Comparison of ENCODE assay signal across 9 mouse cellular contexts in the genomic region with DNA sequence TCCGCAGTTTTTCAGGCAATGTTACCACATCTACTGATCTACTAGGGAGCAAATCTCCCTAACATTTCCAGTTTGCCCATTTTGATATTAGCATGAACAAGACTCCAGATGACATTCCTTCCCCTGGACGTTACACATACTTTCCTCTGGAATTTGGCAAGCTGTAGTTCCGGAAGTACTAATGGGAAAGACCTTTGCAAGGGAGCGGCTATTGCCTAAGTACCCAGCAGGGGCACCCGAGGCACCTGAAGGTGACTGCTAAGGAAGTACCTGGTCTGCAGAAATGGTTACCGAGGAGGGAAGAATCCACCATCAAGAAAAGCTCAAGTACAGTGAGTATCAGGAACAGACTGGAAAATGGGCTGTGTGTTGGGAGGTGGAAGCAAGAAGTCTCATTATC. TPM values are rescaled to one million over a fixed set of nuclear protein-coding genes. Genes with fewer than 3 reads are reported as not detected.
A peak's percentile ranks its signal among the peaks of the same experiment; 100 is the strongest.
DNase-seq lines count a peak whose midpoint lies in the region; ATAC-seq and TF ChIP-seq lines count a peak whose summit lies in the region.
"Had no signal": no experiment of that assay in that cellular context is flagged by ENCODE, and none has a peak within 500 bp of the region (broad histone marks: within the 10 kb centered on the region; RNA-seq: fewer than 3 reads in every experiment).

No protein-coding gene starts in this region.

- H3K36me3 ChIP-seq in forebrain, postnatal 0 days (ENCODE audit: insufficient read depth) = no peaks in the 10 kb centered on the region
- H3K36me3 ChIP-seq in forebrain, embryonic 10.5 days (replicated peaks) = no peaks in the 10 kb centered on the region
- no peaks in the 10 kb centered on the region for H3K36me3 ChIP-seq in heart, embryonic 14.5 days (ENCODE audit: control insufficient read depth, insufficient read depth, low read length)

- H3K9ac ChIP-seq in forebrain, postnatal 0 days = no peak overlapping the region
- H3K9ac ChIP-seq in heart, embryonic 14.5 days (ENCODE audit: low read length) = no peak overlapping the region
- H3K9ac ChIP-seq: forebrain, embryonic 13.5 days had no signal

- whole genome bisulfite sequencing in forebrain, postnatal 0 days = 44% methylated on average over 6 of the region's 6 CpGs
- WGBS in forebrain, embryonic 10.5 days = 42% methylated on average over 6 of the region's 6 CpGs
- 15% methylated on average over 6 of the region's 6 CpGs for WGBS in heart, embryonic 14.5 days
- 20% methylated on average over 6 of the region's 6 CpGs for WGBS in lung, adult 2 months

- ATAC-seq in forebrain, postnatal 0 days = no peak
- no peak for ATAC-seq in heart, embryonic 14.5 days (ENCODE audit: insufficient number of reproducible peaks, insufficient read depth, low FRiP score, low read depth)
- ATAC-seq in activated CD4-positive, CD25-positive, alpha-beta regulatory T cell, adult 4 months = no peak
- ATAC-seq: forebrain, embryonic 13.5 days had no signal

- no peak for TF ChIP-seq POLR2A in lung, adult 2 months (IDR thresholded peaks at IDR 0.05; ENCODE audit: borderline replicate concordance, extremely low read depth, low read depth, low read length)

- no peak for DNase-seq in forebrain, postnatal 0 days
- no peak for DNase-seq in forebrain, embryonic 10.5 days (ENCODE audit: extremely low spot score, low spot score)
- peak; percentile 86 for DNase-seq in 3T3-L1 (ENCODE audit: low read depth, low spot score)
- DNase-seq in lung, adult 2 months = peak; percentile 53
- DNase-seq in cerebellum, postnatal 10 days = no peak
- no peak for DNase-seq in cerebellum, adult 9-11 months

- no peaks in the 10 kb centered on the region for H3K27me3 ChIP-seq in forebrain, postnatal 0 days (ENCODE audit: insufficient read depth, low read length)
- H3K27me3 ChIP-seq in forebrain, embryonic 10.5 days (ENCODE audit: poor library complexity, severe bottlenecking) = 0 out of 2 replicates have a peak, but pooled peaks cover 3% of the 10 kb centered on the region
- no peaks in the 10 kb centered on the region for H3K27me3 ChIP-seq in heart, embryonic 14.5 days (ENCODE audit: control insufficient read depth, insufficient read depth, low read length)
- H3K27me3 ChIP-seq: forebrain, embryonic 13.5 days had no signal

- H3K4me1 ChIP-seq in forebrain, postnatal 0 days (ENCODE audit: insufficient read depth) = 0 out of 2 replicates have a peak, but pooled peaks cover 9% of the 10 kb centered on the region
- peaks cover 17% of the 10 kb centered on the region for H3K4me1 ChIP-seq in forebrain, embryonic 10.5 days
- H3K4me1 ChIP-seq in heart, embryonic 14.5 days (ENCODE audit: control insufficient read depth in 2 of 2, insufficient read depth in 2 of 2, low read length in 2 of 2) = peaks cover 33 to 67% of the 10 kb centered on the region in 2 experiments
- peaks cover 5% of the 10 kb centered on the region; the same call in 1 of the 2 replicates for H3K4me1 ChIP-seq in lung, adult 2 months (ENCODE audit: control insufficient read depth, insufficient read depth, low read length)

- H3K27ac ChIP-seq in forebrain, postnatal 0 days (ENCODE audit: low read depth, low read length) = no peak overlapping the region
- H3K27ac ChIP-seq in forebrain, embryonic 10.5 days = no peak overlapping the region
- peak overlapping the region; percentile 66 to 73; a peak in 3 of 4 replicates for H3K27ac ChIP-seq in heart, embryonic 14.5 days (replicated peaks in 1 of 2; ENCODE audit: control insufficient read depth in 1 of 2, insufficient read depth in 1 of 2, low read depth in 2 of 2, low read length in 2 of 2)
- H3K27ac ChIP-seq: forebrain, embryonic 13.5 days had no signal

- H3K4me2 ChIP-seq in forebrain, postnatal 0 days (ENCODE audit: low read depth) = no peak overlapping the region
- H3K4me2 ChIP-seq in heart, embryonic 14.5 days (ENCODE audit: low read length) = peak overlapping the region; percentile 48
- H3K4me2 ChIP-seq: forebrain, embryonic 13.5 days had no signal

- no peak overlapping the region for H3K4me3 ChIP-seq in forebrain, postnatal 0 days (ENCODE audit: low read depth, low read length)
- no peak overlapping the region for H3K4me3 ChIP-seq in forebrain, embryonic 10.5 days
- H3K4me3 ChIP-seq in heart, embryonic 14.5 days (ENCODE audit: control insufficient read depth in 1 of 2, insufficient read depth in 1 of 2, low read depth in 1 of 2, low read length in 2 of 2) = no peak overlapping the region
- H3K4me3 ChIP-seq in lung, adult 2 months (replicated peaks; ENCODE audit: extremely low read depth, low read depth, low read length) = no peak overlapping the region
- H3K4me3 ChIP-seq: forebrain, embryonic 13.5 days had no signal

- H3K9me3 ChIP-seq in forebrain, postnatal 0 days (ENCODE audit: low read length) = no peaks in the 10 kb centered on the region
- H3K9me3 ChIP-seq in forebrain, embryonic 10.5 days = no peaks in the 10 kb centered on the region
- no peaks in the 10 kb centered on the region for H3K9me3 ChIP-seq in heart, embryonic 14.5 days (ENCODE audit: control insufficient read depth, low read length)
- H3K9me3 ChIP-seq: forebrain, embryonic 13.5 days had no signal

- TF ChIP-seq CTCF in forebrain, postnatal 0 days (IDR thresholded peaks at IDR 0.05; ENCODE audit: low read depth) = peak; percentile 15; the same call in 1 of the 2 replicates
- peak; percentile 40; the same call in 1 of the 2 replicates for TF ChIP-seq CTCF in lung, adult 2 months (IDR thresholded peaks at IDR 0.05; ENCODE audit: insufficient read depth, low read length)

RNA-seq across cellular contexts. Expression of gene Mapkapk2, which starts 14.9 kb away (rescaled TPM):
- 47.9 and 57.3 TPM in 2 replicates for total RNA-seq in forebrain, postnatal 0 days (2014; rRNA removed)
- polyA plus RNA-seq in forebrain, postnatal 0 days (2015; fragmentation: Nextera tagmentation; extraction: Ambion mirVana) = 18.0 and 18.3 TPM in 2 replicates
- 41.1 and 41.3 TPM in 2 replicates for polyA plus RNA-seq in forebrain, embryonic 10.5 days (2016; fragmentation: Nextera tagmentation; extraction: Ambion mirVana)
- polyA plus RNA-seq in heart, embryonic 14.5 days (2014; fragmentation: Nextera tagmentation; extraction: Ambion mirVana) = 59.9 and 96.1 TPM in 2 replicates
- 91.4 and 120 TPM in 2 replicates for polyA plus RNA-seq in lung, adult 2 months (2012; rRNA removed)
- polyA plus RNA-seq in activated CD4-positive, CD25-positive, alpha-beta regulatory T cell, adult 4 months (2017; shearing (Covaris generic)) = 10 to 100 TPM; 11.5 to 11.9 TPM

RNA-seq across cellular contexts. Expression of gene Dyrk3, which starts 25.6 kb away (rescaled TPM):
- 14.3 and 16.9 TPM in 2 replicates for total RNA-seq in forebrain, postnatal 0 days (2014; rRNA removed)
- 17.7 and 19.1 TPM in 2 replicates for polyA plus RNA-seq in forebrain, postnatal 0 days (2015; fragmentation: Nextera tagmentation; extraction: Ambion mirVana)
- polyA plus RNA-seq in forebrain, embryonic 10.5 days (2016; fragmentation: Nextera tagmentation; extraction: Ambion mirVana) = 13.3 and 15.5 TPM in 2 replicates
- polyA plus RNA-seq in heart, embryonic 14.5 days (2014; fragmentation: Nextera tagmentation; extraction: Ambion mirVana) = 1.5 and 1.7 TPM in 2 replicates
- 1.9 and 2.7 TPM in 2 replicates for polyA plus RNA-seq in lung, adult 2 months (2012; rRNA removed)
- under 1 TPM in 1 of 2 experiments, not detected in 1; 0.41 TPM for polyA plus RNA-seq in activated CD4-positive, CD25-positive, alpha-beta regulatory T cell, adult 4 months (2017; shearing (Covaris generic))

RNA-seq across cellular contexts. Expression of gene Eif2d, which starts 40.4 kb away (rescaled TPM):
- 38.5 and 41.6 TPM in 2 replicates for total RNA-seq in forebrain, postnatal 0 days (2014; rRNA removed)
- 49.3 and 49.8 TPM in 2 replicates for polyA plus RNA-seq in forebrain, postnatal 0 days (2015; fragmentation: Nextera tagmentation; extraction: Ambion mirVana)
- 66.9 and 70.2 TPM in 2 replicates for polyA plus RNA-seq in forebrain, embryonic 10.5 days (2016; fragmentation: Nextera tagmentation; extraction: Ambion mirVana)
- 49.6 and 50.2 TPM in 2 replicates for polyA plus RNA-seq in heart, embryonic 14.5 days (2014; fragmentation: Nextera tagmentation; extraction: Ambion mirVana)
- 26.4 and 31.9 TPM in 2 replicates for polyA plus RNA-seq in lung, adult 2 months (2012; rRNA removed)
- polyA plus RNA-seq in activated CD4-positive, CD25-positive, alpha-beta regulatory T cell, adult 4 months (2017; shearing (Covaris generic)) = 10 to 100 TPM; 52.5 to 58.8 TPM

Comparison
In these comparisons a context has a peak if more than half of its experiments do, and no peak if none do; other contexts are left out.
1. DNase-seq: peak in 3T3-L1 (single experiment) and lung, adult 2 months (single experiment); none in forebrain, postnatal 0 days (single experiment), forebrain, embryonic 10.5 days (single experiment), cerebellum, postnatal 10 days (0 of 2) and cerebellum, adult 9-11 months (single experiment).
2. H3K27ac ChIP-seq: peak in heart, embryonic 14.5 days (2 of 2); none in forebrain, postnatal 0 days (single experiment) and forebrain, embryonic 10.5 days (single experiment).